Mouse (Mus musculus) hindbrain, embryonic 15.5 days (tissue): ENCODE results near the gene Slc4a1. TPM values are rescaled to one million over a fixed set of nuclear protein-coding genes. Genes with fewer than 3 reads are reported as not detected.

ENCODE experiments used
- ATAC-seq: fragments of 200-750 bp; cut with Nextera tagmentation; 2 replicates; pipeline ENCODE4 v1.8.0; 2017; ENCODE audit warnings: low read depth, moderate number of reproducible peaks, moderate TSS enrichment; ENCODE audit not compliant: low FRiP score
- H3K27ac ChIP-seq: fragments of 300-500 bp; sonication (generic); replicated peaks from 2 replicates; pipeline ENCODE4 v1.5.1; 2015; ENCODE audit warnings: mild to moderate bottlenecking, inconsistent platforms
- H3K27me3 ChIP-seq: fragments of 300-500 bp; sonication (generic); 2 replicates; pipeline ENCODE4 v1.6.1; 2015; ENCODE audit warnings: control low read depth, inconsistent platforms
- H3K36me3 ChIP-seq: fragments of 300-500 bp; sonication (generic); 2 replicates; pipeline ENCODE4 v1.6.1; 2015; ENCODE audit warnings: control low read depth, inconsistent platforms
- H3K4me1 ChIP-seq: fragments of 300-500 bp; sonication (generic); replicated peaks from 2 replicates; pipeline ENCODE4 v1.6.1; 2015; ENCODE audit warnings: control low read depth, inconsistent platforms
- H3K4me2 ChIP-seq: fragments of 300-500 bp; sonication (generic); 2 replicates; pipeline ENCODE4 v1.6.1; 2015; ENCODE audit warnings: moderate library complexity, mild to moderate bottlenecking, inconsistent platforms
- H3K4me3 ChIP-seq: fragments of 300-500 bp; sonication (generic); 2 replicates; pipeline ENCODE4 v1.5.1; 2015; ENCODE audit warnings: mild to moderate bottlenecking, inconsistent platforms
- H3K9ac ChIP-seq: fragments of 300-500 bp; sonication (generic); 2 replicates; pipeline ENCODE4 v1.6.1; 2015; ENCODE audit warnings: inconsistent platforms
- H3K9me3 ChIP-seq: fragments of 300-500 bp; sonication (generic); 2 replicates; pipeline ENCODE4 v1.6.1; 2016; ENCODE audit warnings: control low read depth, inconsistent platforms
- WGBS: fragments of 180-500 bp; shearing (Covaris S2); methylation state at CpG from one replicate; pipeline ENCODE4 v1.1.7; 2015; 5-methylcytosine and 5-hydroxymethylcytosine counted together
- polyA plus RNA-seq: library from polyadenylated mRNA; unstranded; fragments of >200 nt; fragmentation: Nextera tagmentation; extraction: Ambion mirVana; gene quantifications from 2 replicates; pipeline ENCODE4 v1.2.1, GENCODE M21; 2015

The Slc4a1 gene
- polyA plus RNA-seq, 1 experiment from 2014 or later, result 3.4 TPM

DNA sequence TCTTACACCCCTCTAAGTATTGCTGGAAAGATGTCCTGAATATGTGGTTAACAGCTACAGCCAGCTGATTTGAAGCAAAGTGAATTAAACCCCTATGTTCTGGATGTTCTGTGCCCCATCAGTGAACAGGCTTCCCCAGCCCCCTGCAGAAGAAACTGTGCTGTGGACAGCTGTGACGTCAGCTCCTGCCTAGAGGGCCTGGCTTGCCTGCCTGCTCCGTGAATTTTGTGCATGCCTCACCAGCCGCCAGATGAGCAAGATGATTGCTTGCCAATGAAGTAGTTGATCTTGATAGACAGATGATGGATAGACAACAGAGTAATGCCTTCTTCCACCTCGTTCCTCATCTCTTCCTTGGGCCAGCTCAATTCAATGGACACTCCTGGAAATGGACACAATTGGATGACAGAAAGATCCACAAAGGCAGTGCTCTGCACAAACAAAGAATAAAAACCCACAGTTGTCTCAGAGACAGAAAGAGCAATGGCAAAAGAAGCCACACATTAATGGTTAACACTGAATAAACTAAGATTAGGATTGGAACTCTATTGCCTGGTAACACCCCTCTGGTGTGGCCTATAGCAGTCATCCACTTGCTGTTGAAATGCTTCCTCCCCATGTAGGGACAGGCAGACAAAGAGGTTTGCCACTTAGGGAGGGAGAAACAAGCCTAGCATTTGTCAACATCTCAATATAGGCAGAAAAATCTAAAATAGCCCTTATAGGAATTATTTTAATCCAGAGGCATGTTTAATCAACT, 15.5 kb upstream of the Slc4a1 start:
- Histone ChIP-seq H3K27me3 (no peaks in the 10 kb centered on the region), H3K9ac (no peak overlapping the region), H3K4me2 (no peak overlapping the region), H3K4me3 (no peak overlapping the region), H3K9me3 (no peaks in the 10 kb centered on the region; the same call in 1 of the 2 replicates), H3K27ac (no peak overlapping the region), H3K36me3 (no peaks in the 10 kb centered on the region), H3K4me1 (peaks cover 2% of the 10 kb centered on the region)
- no peak for ATAC-seq
- WGBS, result 20% methylated on average over 4 of the region's 4 CpGs

GRCm38 (mm10) chr11:102380091-102380490, 14.1 kb upstream of the Slc4a1 start:
- no peak for ATAC-seq
- peaks cover 16% of the 10 kb centered on the region for H3K4me1 ChIP-seq
- H3K36me3 ChIP-seq, result no peaks in the 10 kb centered on the region
- WGBS, result 80% methylated on average over 5 of the region's 5 CpGs
- no peak overlapping the region for H3K4me2 ChIP-seq
- no peak overlapping the region for H3K27ac ChIP-seq
- no peak overlapping the region for H3K9ac ChIP-seq
- H3K27me3 ChIP-seq, result no peaks in the 10 kb centered on the region
- no peaks in the 10 kb centered on the region; the same call in 1 of the 2 replicates for H3K9me3 ChIP-seq
- no peak overlapping the region for H3K4me3 ChIP-seq

DNA sequence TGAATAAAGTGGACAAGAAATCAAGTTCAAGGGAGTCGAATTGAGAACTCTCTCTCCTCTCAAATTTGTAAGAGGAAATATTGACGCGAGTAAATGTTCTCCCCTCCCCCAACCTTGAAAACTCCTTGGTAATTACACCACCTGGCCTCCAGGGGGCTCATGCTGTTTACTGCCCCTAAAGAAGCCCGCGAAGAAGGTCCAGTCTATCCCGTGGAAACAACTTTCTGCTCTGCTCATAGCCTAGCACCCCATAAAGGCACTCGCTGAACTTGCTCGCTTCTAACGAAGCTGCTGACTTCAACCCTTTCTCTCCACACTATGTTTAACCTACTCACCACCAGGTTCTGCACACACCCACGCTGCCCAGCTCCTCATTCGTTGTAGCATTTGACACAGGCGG, 11.2 kb upstream of the Slc4a1 start:
- ATAC-seq, result no peak
- WGBS, result 65% methylated on average over 12 of the region's 12 CpGs
- no peak overlapping the region for H3K4me3 ChIP-seq

DNA sequence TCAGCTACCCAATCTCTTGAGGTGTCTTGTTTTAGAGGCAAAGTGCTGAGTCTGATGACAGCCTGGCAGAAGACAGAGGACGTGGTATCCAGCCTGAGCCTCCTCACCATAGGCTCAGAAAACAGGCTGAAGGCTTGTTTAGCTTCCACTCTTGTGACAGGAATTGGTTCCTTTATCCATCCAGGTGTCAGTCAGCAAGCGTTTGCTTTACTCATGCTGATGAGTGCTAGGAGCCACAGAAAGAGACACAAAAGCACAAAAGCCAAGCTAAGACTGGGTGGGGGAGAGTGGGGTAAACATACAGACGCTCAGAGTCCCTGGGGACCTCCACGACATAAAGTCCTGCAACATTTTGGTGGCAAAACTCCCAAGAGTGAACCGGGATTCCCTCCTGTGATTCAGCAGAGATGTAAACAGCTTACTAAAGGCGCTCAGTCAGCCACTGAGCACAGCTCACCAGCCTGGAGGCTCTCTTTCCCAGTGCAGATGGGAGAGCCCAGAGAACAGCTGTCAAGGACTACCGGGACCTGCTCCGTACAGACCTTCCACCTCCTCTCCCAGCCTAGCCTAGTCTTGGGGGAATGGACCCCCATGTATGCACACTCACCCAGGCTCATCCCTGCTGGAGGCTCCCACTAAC, 10.3 kb upstream of the Slc4a1 start:
- 7% methylated on average over 8 of the region's 8 CpGs for WGBS
- Histone ChIP-seq H3K4me3 (no peak overlapping the region), H3K4me1 (peaks cover 16% of the 10 kb centered on the region), H3K4me2 (peak overlapping the region; percentile 37), H3K27me3 (no peaks in the 10 kb centered on the region), H3K9ac (no peak overlapping the region), H3K36me3 (no peaks in the 10 kb centered on the region), H3K27ac (no peak overlapping the region), H3K9me3 (no peaks in the 10 kb centered on the region; the same call in 1 of the 2 replicates)
- no peak for ATAC-seq

More for the DNA sequence above, 11.2 kb upstream of the Slc4a1 start:
- H3K4me2 ChIP-seq, result no peak overlapping the region
- no peaks in the 10 kb centered on the region for H3K36me3 ChIP-seq
- peaks cover 16% of the 10 kb centered on the region for H3K4me1 ChIP-seq
- no peak overlapping the region for H3K9ac ChIP-seq
- H3K27me3 ChIP-seq, result no peaks in the 10 kb centered on the region
- H3K27ac ChIP-seq, result no peak overlapping the region
- H3K9me3 ChIP-seq, result no peaks in the 10 kb centered on the region; the same call in 1 of the 2 replicates

GRCm38 (mm10) chr11:102375196-102376173, 9.5 kb upstream of the Slc4a1 start:
- ATAC-seq, result no peak
- Histone ChIP-seq H3K9ac (no peak overlapping the region), H3K4me1 (peaks cover 16% of the 10 kb centered on the region), H3K4me2 (peak overlapping the region; percentile 37), H3K27ac (no peak overlapping the region), H3K36me3 (no peaks in the 10 kb centered on the region), H3K4me3 (no peak overlapping the region), H3K9me3 (no peaks in the 10 kb centered on the region; the same call in 1 of the 2 replicates), H3K27me3 (no peaks in the 10 kb centered on the region)
- 7% methylated on average over 23 of the region's 23 CpGs for WGBS

DNA sequence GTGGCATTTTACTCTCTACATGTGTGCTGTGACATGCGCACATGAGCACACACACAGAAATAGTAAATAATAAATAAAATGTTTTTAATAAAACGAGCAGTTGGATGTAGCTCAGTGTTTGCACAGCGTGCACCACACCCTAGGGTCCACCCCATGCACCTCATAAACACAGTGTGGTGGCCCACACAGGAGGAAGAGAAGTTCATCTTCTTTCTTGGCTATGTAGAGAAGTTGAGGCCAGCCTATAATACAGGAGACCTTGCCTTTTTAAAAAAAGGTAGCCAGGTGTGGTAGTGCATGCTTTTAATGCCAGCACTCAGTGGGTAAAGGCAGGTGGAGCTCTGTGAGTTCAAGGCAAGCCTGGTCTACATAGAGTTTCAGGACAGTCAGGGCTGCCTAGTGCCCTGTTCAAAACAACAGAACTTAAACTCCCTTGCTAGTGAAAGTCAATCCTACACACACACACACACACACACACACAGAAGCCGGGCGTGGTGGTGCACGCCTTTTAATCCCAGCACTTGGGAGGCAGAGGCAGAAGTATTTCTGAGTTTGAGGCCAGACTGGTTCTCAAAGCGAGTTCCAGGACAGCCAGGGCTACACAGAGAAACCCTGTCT, 8.2 kb upstream of the Slc4a1 start:
- WGBS, result 76% methylated on average over 7 of the region's 7 CpGs
- Histone ChIP-seq H3K27me3 (no peaks in the 10 kb centered on the region), H3K36me3 (no peaks in the 10 kb centered on the region), H3K27ac (no peak overlapping the region), H3K4me3 (no peak overlapping the region), H3K4me2 (no peak overlapping the region), H3K4me1 (peaks cover 16% of the 10 kb centered on the region), H3K9ac (no peak overlapping the region), H3K9me3 (no peaks in the 10 kb centered on the region; the same call in 1 of the 2 replicates)
- ATAC-seq, result no peak

GRCm38 (mm10) chr11:102373646-102374045, 7.6 kb upstream of the Slc4a1 start:
- no peaks in the 10 kb centered on the region for H3K27me3 ChIP-seq
- H3K9ac ChIP-seq, result no peak overlapping the region
- no peak overlapping the region for H3K4me3 ChIP-seq
- no peak overlapping the region for H3K27ac ChIP-seq
- WGBS, result 37% methylated on average over 2 of the region's 2 CpGs
- no peaks in the 10 kb centered on the region for H3K36me3 ChIP-seq
- no peak for ATAC-seq
- peaks cover 16% of the 10 kb centered on the region for H3K4me1 ChIP-seq
- H3K9me3 ChIP-seq, result no peaks in the 10 kb centered on the region
- no peak overlapping the region for H3K4me2 ChIP-seq

- Histone ChIP-seq H3K9ac (no peak overlapping the region), H3K36me3 (no peaks in the 10 kb centered on the region), H3K27ac (no peak overlapping the region), H3K4me2 (no peak overlapping the region), H3K27me3 (no peaks in the 10 kb centered on the region), H3K4me1 (peaks cover 16% of the 10 kb centered on the region), H3K9me3 (no peaks in the 10 kb centered on the region), H3K4me3 (no peak overlapping the region)
- whole genome bisulfite sequencing, result 43% methylated on average over 14 of the region's 14 CpGs
- no peak for ATAC-seq
Observed at GRCm38 (mm10) chr11:102372936-102373335, 6.9 kb upstream of the Slc4a1 start.

DNA sequence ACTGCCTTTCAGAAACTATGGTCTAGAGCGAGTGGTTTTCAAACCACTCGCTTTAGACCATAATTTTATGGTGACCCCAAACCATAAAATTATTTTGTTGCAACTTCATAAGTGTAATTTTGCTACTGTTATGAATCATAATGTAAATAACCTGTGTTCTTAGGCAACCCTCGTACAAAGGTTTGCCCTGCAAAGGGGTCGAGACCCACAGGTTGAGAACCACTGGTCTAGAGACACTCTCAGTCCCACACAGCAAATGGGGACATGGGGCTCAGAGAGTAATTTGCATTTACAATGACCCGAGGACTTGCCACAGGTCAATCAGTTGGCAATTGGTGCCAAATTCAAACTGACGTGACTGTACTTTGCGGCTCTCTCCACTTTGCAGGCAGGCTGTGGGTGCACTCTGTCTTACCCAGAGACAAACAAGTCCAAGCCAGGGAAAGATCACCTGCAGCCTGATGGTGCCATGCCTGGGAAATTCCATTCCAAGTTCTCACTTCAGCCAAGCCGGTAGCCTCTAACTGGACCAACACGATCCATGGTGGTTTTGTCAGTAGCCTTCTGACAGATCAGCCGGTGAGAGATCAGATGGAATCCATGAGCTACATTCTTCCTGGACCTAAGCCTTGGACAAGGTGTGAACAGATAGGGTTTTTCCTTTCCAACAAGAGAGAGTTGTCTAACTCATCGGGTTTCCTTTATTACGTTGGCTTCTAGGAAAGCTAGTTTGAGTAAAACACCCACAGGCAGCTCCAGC, 6.1 kb upstream of the Slc4a1 start:
- no peak overlapping the region for H3K4me3 ChIP-seq
- no peaks in the 10 kb centered on the region for H3K27me3 ChIP-seq
- no peaks in the 10 kb centered on the region for H3K9me3 ChIP-seq
- H3K4me1 ChIP-seq, result peaks cover 16% of the 10 kb centered on the region
- H3K36me3 ChIP-seq, result no peaks in the 10 kb centered on the region
- no peak overlapping the region for H3K4me2 ChIP-seq
- H3K9ac ChIP-seq, result no peak overlapping the region
- 87% methylated on average over 12 of the region's 12 CpGs for WGBS
- H3K27ac ChIP-seq, result no peak overlapping the region
- ATAC-seq, result no peak

GRCm38 (mm10) chr11:102370285-102370684, 4.3 kb upstream of the Slc4a1 start:
- Histone ChIP-seq H3K4me3 (no peak overlapping the region), H3K36me3 (no peaks in the 10 kb centered on the region), H3K9ac (no peak overlapping the region), H3K27me3 (no peaks in the 10 kb centered on the region), H3K4me2 (no peak overlapping the region), H3K9me3 (no peaks in the 10 kb centered on the region), H3K4me1 (peaks cover 2% of the 10 kb centered on the region), H3K27ac (no peak overlapping the region)
- no peak for ATAC-seq
- 49% methylated on average over 7 of the region's 7 CpGs for WGBS

- Histone ChIP-seq H3K36me3 (no peaks in the 10 kb centered on the region), H3K9me3 (no peaks in the 10 kb centered on the region), H3K9ac (no peak overlapping the region), H3K4me3 (no peak overlapping the region), H3K4me2 (no peak overlapping the region), H3K27ac (no peak overlapping the region), H3K27me3 (no peaks in the 10 kb centered on the region), H3K4me1 (no peaks in the 10 kb centered on the region)
- no peak for ATAC-seq
- WGBS, result 87% methylated on average over 4 of the region's 4 CpGs
Observed at GRCm38 (mm10) chr11:102369263-102369662, 3.3 kb upstream of the Slc4a1 start.
